Mouse (Mus musculus): ENCODE measurements around the gene Ccdc36.
A peak's percentile ranks its signal among the peaks of the same experiment; 100 is the strongest.

Ccdc36 gene

DNA sequence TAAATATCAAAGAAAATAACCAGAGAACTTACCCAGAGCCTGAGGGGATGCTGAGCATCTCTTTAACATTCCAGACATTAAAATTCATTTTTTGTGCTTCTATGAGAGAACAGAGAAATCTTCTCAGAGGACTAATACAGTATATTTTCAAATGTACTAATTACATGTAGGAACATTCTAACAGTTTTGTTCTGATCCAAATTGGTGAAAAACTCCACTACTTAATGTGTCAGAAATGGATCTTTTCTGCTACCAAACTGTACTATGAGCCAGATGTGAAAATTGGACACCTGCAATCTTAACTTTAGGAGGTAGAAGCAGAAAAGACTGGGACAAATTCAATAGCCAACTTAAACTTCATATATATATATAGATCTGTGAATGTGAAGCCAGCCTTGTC is at the start of gene Ccdc36:
TSS of gene Ccdc36 (minus strand) at position 101 of the 400 bp plus-strand sequence.
- no peak for DNase-seq (ENCODE audit: low read depth, low spot score)

DNA sequence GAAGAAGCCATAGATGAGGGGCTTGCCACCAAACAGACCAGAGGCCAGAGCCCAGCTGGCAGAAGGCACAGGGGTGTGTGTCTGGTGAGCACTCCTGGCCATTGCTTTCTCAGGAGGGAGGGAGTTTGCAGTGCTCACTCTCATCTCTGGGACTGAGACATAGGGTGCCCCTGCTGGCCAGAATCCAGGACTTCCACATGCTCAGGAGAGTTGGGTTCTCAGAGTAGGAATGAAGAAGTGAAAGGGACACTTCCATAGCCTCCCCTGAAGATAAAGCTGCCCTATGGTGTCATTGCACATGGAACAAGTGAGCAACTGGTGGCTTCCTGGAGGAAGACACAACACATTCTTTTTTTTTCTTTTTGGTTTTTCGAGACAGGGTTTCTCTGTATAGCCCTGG is 46.2 kb upstream of the Ccdc36 start:
- no peak for DNase-seq (ENCODE audit: low read depth, low spot score)

DNA sequence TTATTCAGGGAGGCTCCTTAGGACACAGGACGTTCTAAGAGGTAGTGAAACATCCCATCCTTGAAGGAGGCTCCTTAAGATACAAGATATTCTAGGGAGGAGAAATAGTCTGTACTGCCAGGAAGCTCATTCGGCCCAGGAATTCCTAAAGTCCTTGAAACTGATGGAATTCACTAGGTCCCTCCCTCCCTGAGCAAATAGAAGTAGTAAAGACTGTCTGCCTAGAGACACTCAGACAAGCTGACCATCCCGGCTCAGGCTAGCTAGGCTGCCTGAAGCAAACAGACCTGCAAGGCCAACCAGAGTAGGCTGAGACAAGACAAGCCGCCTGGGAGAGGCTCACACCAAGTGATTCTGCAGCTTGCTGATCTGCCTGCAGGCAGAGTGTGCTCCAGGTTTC is 41.6 kb upstream of the Ccdc36 start:
- DNase-seq (ENCODE audit: low read depth, low spot score), result no peak

DNA sequence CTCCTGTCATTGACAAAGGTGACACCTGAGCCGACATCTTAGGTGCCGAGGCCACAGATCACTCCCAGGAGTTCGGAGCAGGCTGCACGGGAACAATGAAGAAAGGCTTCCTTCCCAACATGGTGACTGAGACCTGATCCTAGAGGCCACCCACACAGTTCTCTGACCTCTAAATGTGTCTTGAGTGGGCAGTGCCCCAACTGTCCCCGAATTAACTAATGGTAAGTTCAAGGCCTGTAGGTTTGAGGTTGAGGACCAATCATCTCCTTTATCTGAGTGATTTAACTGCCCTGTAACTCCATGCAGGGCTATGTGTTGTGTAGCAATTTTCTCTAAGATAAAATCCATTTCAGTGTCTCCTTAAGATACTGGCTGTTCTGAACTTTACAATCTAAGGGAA is 41.1 kb upstream of the Ccdc36 start:
- DNase-seq (ENCODE audit: low read depth, low spot score), result no peak

DNA sequence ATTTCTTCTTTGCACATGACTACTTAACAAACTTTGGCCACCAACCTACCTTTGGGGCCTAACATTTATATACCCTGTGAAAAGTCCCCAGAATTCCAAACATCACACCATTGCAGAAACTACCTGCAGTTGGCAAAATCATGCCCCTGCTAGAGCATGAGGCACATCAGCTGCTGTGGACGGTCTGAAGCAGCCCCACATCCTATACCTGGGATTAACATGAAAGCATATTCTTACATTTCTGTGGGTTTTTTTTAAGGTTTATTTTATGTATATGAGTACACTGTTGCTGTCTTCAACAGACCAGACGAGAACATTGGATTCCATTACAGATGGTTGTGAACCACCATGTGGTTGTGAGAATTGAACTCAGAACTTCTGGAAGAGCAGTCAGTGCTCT is 37.9 kb upstream of the Ccdc36 start:
- no peak for DNase-seq (ENCODE audit: low read depth, low spot score)

DNA sequence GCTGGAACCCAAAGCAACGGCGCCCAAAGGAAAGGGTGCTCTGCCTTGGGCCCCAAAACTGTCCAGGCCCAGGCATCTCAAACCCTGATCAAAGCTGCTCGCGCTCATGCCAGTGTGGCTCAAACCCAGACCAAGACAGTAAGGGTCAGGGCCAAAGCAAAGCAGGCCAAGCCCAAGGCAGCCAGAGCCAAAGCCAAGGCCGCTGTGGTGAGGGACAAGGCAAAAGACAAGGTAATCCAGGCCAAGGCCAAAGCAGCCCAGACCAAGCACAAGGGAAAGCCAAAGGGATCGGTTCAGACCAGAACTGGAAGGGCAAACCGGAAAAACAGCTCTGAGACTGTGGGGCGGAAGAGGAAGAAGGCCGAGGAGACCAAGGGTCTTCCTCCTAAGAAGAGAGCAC is 35.4 kb upstream of the Ccdc36 start:
- no peak for DNase-seq (ENCODE audit: low read depth, low spot score)

DNA sequence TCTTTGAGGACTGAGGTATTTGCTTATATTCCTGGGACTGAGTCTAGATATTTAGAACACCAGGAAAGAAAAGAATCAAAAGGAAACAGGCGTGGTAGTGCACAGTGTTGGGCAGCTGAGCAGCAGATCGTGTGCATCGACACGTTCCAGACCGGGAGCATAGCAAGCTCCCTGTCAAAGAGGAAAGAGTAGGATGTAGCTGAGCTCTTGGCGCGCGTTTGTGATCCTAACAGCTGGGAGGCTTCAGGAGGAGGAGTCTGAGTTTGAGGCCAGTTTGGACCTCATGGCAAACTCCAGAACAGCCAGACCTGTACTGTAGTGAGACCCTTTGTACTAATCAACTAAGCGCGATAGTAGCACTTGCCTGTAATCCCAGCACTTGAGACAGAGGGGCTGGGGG is 33.9 kb upstream of the Ccdc36 start:
- no peak for DNase-seq (ENCODE audit: low read depth, low spot score)

DNA sequence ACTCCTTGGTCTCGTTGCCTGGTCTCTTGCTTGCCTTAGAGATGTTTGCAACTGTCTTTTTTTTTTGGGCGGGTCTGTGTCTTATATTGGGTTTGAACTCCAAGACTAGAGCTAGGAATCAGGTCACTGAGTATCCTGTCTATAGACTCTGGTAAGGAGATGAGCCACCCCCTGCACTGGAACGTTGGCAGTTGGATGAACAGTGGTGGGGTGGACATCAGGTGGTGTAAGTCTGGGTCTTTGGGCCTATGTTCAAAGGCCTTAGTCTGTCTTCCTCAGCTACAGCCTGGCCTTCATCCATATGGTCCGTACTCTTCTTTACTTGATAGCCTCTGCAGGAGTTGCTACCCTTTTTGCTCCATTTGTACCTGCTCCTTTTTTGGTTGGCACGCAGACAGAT is 33.4 kb upstream of the Ccdc36 start:
- DNase-seq (ENCODE audit: low read depth, low spot score), result no peak

DNA sequence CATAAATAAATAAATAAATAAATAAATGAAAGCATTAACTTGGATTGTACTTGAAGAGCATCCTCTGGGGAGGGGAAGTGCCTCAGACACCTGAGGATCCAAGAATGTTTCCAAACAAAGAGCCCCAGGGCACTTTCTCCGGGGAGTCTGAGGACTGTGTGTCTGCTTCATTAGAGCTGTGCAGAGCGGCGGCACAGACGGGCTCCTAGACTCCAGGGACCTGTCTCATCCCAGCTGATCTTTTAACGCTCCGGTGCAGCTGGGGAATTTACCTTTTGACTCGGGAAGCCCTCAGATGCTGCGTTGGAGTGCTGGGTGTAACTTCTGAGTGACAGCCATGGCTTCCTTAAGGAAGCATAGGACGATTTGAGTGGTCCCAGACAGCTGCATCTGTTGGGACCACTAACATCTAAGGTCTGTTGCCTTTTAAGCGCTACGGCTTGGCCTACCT is 32.9 kb upstream of the Ccdc36 start, which contains the start of gene Klhdc8b:
TSS of gene Klhdc8b (minus strand) at position 401 of the 451 bp plus-strand sequence.
- DNase-seq (ENCODE audit: low read depth, low spot score), result peak; percentile 33

DNA sequence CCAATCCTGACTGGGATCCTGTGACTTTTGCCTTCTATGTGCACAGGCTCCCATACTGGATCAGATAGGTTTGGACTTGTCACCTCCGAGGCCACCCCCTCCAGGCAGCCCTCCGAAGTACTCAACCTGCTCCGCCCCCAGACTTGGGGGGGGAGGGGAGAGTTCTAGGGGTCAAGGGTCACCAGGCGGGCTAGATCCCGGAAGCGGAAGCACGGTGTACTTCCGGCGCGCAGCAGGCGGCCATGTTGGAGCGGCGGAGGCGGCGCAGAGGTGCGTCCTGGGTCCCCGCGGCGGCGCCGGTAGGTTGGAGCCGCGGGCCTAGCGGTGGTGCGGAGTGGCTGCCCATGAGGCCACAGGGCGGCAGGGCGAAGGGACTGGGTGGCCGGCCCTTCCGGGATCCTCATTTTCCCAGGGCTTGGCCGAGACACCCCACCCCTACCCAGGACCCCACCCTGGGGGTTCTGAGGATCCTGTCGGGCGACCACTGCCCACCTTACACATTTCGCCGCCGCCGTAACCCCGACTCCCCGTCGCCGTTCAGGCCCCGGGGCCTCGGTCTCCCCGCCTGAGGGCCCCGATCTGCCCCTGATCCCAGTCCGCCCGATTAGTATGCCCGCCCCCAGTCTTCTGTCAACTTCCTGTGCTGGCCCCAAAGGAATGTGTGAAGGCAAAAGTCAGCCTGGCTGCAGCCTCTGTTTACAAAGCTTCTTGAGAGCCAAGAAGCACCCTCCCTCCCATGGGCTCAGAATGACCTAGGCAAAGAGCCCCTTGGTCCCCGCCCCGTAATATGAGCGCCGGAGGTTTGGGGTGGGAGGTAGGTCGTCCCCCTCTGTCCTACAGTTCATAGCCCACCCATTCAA is 32.3 kb upstream of the Ccdc36 start, which contains the start of gene Ccdc71:
TSS of gene Ccdc71 (plus strand) at position 209 of the 860 bp plus-strand sequence.
- peak; percentile 81 for DNase-seq (ENCODE audit: low read depth, low spot score)

DNA sequence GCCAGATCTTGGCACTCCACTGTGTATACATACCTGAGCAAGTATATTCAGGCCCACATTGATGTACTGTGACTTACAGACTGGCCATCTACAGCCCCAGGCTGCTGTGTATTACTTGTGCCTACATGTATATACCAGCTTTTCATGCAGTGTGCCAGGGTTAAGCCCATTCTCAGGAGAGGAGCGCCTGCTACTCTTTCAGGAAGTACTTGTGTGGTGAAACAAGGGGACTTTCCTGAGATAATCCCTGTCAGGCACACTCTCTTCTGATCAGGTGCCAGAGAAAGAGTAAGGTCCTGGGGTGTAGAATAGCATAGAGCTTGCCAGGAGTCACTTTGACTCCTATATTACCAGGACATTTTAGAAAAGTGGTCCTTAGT is 31.6 kb upstream of the Ccdc36 start:
- peak; percentile 55 for DNase-seq (ENCODE audit: low read depth, low spot score)

DNA sequence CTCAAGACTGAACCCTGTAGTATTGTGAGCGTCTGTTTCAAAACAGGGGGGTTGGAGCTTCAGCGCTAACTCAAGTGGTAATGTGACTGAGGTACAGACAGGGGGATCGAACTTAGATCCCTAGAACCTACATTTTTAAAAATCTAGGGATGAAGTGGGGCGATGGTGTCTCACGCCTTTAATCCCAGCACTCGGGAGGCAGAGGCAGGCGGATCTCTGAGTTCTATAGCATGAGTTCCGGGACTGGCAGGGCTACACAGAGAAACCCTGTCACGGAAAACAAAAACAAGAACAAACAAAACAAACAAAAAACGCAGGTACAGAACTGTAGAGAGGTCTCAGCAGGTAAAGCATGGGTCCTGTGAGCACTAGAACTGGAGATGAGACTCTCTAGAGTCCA is 28.7 kb upstream of the Ccdc36 start:
- DNase-seq (ENCODE audit: low read depth, low spot score), result no peak

DNA sequence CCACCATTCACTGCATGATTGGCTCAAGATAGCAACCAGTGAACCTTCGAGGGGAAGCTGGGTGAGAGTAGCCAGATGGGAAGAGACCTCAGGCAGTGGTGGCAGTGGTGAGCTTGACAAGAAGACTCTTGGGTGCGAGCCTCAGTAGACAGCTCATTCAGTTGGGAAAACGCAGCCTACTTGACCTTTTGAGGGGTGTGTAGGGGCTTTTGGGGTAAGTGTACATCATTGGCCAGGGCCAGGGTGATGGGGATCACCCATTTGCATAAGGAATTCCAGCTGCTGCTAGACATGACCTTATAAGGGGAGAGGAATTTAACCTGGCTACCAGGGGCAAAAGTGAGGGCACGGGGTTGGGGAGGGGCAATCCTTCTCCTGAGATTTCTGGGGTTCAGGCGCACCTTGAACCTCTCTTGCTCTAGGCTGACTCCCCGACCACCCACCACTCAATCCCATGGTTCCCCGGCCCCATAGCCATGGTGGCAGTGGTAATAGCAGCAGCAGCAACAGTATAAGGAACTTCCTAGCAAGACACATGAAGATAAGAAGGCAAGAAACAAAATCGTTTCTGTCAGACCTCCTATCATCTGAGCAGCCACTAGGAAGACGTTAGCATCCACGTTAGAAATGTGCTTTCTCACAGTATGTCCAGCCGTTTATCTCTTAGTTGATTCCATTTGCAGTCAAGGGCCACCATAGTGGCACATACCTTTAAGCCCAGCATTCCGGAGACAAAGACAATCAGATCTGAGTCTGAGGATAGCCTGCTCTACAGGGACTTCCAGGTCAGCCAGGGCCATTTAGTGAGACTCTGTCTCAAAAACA is 27.7 kb upstream of the Ccdc36 start:
- no peak for DNase-seq (ENCODE audit: low read depth, low spot score)

DNA sequence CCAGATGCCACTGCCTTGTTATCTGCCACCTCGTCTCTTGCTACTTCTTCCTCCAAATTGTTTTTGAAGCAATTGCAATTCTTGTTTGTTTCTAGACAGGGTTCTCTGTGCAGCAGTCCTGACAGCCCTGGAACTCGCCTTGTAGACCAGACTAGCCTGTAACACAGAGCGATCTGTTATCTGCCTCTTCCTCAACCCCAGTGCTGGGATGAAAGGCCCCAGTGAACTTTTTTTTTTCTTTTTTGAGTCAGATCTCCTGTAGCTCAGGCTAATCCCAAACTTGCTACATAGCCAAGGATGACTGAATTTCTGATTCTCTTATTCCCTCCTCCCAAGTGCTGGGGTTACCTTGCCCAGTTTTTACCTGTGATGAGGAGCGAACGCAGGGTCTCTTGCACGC is 26.1 kb upstream of the Ccdc36 start:
- no peak for DNase-seq (ENCODE audit: low read depth, low spot score)

DNA sequence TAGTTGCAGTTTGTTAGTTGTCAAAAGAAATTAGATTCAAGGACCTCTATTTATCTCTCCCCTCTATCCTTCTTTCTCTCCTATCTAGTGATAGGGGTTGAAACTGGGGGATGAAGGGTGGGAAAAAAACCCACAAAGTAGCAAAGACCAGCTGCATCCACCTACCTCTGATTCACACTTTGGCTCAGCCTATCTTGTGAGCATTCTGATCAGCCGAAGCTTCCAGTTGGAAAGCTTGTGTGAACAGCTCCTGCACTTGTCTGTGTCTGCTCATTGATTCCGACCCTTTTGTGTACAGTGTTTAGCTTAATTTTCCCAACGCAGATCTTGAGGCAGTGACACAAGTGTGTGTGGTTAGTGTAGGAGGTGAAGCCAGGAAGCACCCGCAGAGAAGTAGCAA is 25.2 kb upstream of the Ccdc36 start:
- DNase-seq (ENCODE audit: low read depth, low spot score), result no peak

DNA sequence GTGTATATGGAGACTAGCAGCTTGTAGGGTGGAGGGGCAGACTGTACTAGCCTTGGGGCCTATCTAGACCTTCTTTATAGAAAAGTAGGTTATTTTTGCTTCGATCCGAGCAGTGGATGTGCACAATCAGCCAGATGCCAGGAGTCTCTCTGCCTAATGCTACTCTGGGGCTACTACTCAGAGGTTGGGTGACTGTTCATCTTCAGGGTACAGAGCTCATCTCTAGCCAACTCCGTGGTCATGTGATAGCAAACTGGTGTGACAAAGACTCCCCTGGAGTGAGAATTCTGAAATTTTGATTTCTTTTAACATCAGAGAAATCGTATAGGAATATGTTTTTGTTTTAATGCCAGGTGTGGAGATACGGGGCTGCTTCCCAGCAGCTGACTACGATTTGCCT is 24.6 kb upstream of the Ccdc36 start:
- no peak for DNase-seq (ENCODE audit: low read depth, low spot score)

DNA sequence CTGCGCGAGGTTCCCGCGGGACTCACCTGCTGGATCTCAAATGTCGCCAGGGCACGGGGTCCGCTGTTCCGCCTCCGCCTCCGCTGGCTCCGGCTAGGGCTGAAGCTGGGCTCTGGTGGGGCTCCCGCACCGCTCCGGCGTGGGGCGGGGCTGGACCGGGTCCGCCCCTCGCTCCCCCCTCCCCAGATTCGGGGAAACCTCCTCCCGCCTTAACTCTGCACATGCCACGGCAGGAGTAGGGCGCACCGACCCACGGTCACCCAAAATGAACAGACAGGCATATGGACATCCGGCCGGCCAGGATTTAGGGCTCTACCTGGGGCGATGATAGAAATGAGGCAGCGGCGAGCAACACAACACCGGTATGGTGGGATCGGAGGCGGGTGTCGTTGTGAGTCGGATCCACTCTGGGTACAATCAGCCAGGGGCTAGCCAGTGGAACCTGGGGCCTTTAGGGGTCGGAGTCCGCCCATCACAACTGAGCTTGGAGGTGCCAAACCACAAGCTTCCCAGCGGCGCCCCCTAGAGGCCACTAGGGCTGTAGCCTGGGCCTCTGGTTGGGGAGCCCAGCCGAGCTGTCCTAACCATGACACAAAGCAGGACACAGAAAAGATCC is 24.1 kb upstream of the Ccdc36 start:
- DNase-seq (ENCODE audit: low read depth, low spot score), result peak; percentile 56

DNA sequence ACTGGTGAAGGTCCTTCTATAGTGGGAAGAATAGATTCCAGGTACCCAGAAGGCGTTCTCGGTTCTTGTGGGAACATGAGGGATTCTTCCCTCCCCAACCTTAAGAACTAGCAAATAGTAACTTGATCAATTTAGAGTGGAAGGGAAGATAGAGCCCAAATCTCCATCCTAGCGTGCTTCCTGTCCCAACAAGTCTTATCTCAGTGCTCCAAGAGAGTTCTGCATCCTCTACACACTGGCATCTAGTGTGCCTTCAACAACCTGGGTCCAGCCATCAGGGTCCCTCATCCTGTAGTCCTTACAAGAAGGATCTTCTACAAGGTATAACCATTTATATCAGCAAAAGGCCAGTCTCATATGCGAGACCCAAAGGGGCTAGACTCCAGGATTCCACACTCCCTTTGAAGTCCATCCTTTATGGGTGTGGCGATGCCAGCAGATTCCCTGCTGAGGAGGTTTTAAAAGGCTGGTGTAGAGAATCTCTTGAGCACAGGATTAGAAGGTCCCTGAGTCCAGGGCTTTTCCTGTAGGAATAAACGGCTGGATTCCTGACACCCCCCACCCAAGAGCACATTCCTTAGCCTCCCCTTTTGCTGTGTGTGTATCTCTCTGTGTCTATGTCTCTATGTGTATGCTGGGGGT is 23.4 kb upstream of the Ccdc36 start:
- no peak for DNase-seq (ENCODE audit: low read depth, low spot score)

DNA sequence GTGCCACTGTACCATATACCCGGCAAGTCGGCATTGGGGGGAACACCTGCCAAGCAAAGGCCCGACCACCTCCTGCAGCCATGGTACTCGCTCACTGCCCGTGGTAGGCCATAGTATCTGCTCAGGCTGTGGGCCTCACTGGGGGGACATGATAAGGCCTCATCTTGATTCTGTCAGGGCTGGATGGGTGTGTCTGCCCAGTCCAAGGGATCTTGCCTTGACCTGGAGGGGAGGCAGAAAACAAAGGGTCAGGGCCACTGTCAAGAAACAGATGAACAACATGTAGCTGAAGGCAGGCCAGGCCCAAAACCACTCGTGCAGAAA is 22.8 kb upstream of the Ccdc36 start:
- DNase-seq (ENCODE audit: low read depth, low spot score), result no peak

DNA sequence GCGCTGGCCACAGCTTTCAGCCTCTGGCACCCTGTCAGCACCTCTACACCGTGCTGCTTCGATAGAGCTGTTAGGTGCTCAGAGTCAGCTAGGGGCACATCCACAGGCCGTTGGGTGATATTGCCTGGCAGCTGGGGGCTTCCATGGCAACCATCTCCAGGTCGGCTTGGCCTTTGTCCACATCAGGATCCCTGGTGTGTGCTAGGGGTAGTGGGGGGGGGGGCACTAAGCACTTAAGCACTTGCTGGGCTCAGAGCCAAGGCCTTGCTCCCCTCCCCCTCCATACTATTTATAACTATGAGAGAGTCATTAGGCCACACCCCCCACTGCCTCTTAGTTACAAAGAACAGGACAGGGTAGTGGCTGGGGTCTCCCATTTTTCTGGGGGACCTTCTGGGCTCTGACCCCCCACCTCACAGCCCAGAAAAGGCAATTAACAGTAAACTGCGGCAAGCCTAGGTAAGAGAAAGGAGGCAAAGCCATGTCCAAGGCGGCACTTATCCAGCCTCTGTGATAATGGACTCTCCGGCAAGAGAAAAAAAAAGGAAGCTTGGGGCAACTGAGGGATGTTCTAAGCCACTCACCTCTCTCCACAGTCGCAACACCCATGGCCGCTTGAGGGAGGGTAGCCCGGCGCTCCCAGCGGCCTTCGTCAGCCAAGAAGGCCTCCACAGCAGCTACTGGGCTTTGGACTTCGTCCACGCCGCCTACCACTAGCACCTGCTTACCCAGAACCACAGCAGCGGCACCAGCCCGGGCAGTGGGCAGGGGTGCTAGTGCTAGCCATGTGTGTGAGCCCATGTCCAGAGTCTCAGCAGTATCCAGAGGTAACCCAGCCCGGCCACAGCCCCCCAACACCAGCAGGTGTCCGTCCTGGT is 22.2 kb upstream of the Ccdc36 start:
- no peak for DNase-seq (ENCODE audit: low read depth, low spot score)

DNA sequence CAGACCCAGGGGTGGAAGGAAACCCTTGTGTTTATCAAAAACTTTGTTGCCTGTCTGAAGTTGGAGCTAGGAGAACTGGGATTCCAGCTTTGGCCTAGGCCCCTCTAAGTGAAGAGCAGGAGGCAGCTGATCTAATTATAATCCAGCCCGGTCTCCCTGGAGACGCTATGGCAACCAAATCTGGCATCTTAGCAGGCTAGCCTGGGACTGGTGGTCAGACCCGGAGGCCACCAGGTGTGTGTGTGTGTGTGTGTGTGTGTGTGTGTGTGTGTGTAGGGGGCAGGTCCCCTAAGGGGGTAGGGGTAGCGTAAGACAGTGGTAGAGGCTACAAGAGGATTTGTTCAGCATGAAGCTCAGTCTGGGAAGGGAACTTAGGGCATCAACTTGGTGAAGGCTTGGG is 21.6 kb upstream of the Ccdc36 start:
- no peak for DNase-seq (ENCODE audit: low read depth, low spot score)
